Mouse (Mus musculus): Measurements from ENCODE around the gene Otof. TPM values are rescaled to one million over a fixed set of nuclear protein-coding genes. Genes with fewer than 3 reads are reported as not detected.

Gene Otof
- polyA plus RNA-seq (2012; rRNA removed) (0.01 TPM in 2 replicates), polyA plus RNA-seq (2014; fragmentation: Nextera tagmentation; extraction: Ambion mirVana) (not detected in 2 replicates)

DNA sequence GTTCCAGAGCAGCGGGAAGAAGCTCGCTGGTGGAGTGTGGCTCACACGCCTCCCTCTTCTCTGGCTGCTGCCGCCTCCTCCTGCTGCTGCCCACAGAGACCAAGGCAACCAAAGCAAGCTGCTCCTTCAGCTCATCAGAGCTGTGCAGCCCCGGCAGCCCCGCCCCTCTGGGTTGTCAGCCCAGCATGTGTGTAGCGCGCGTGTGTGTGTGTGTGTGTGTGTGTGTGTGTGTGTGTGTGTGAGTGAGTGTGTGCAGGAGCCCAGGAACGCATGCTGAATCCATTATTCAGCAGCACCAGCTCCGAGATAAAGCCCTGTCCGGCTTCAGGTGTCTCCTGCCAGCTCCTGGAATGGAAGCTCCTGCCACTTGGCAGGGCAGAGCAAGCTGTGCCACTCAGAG, at the start of gene Otof:
Gene Otof (minus strand): TSS at position 112 of the 400 bp plus-strand sequence.
- no peaks in the 10 kb centered on the region for H3K36me3 ChIP-seq (replicated peaks; ENCODE audit: control insufficient read depth, insufficient read depth, low read depth)
- peaks cover 10% of the 10 kb centered on the region for H3K27me3 ChIP-seq (ENCODE audit: control insufficient read depth, insufficient read depth, low read length)
- H3K4me1 ChIP-seq (replicated peaks; ENCODE audit: control insufficient read depth in 2 of 2, insufficient read depth in 2 of 2, low read length in 1 of 2): no peaks in the 10 kb centered on the region
- no peak within 1 kb of the TSS for H3K9ac ChIP-seq (replicated peaks)
- H3K27ac ChIP-seq: no peak within 1 kb of the TSS
- DNase-seq (ENCODE audit: low read depth in 3 of 3, low spot score in 3 of 3): no peak
- H3K9me3 ChIP-seq (ENCODE audit: control insufficient read depth, low read length): no peaks in the 10 kb centered on the region
- TF ChIP-seq EP300 (IDR thresholded peaks at IDR 0.05; ENCODE audit: low read depth) (no peak), CTCF (IDR thresholded peaks at IDR 0.05; ENCODE audit: low read depth) (no peak)
- ATAC-seq (ENCODE audit: insufficient read depth): no peak
- H3K4me2 ChIP-seq (ENCODE audit: low read depth): no peak within 1 kb of the TSS
- H3K4me3 ChIP-seq (ENCODE audit: insufficient read depth in 1 of 2, low read depth in 2 of 2, low read length in 2 of 2): no peak within 1 kb of the TSS
- 39% methylated on average over 11 of the region's 12 CpGs for WGBS (ENCODE audit: insufficient replicate concordance)

GRCm38 (mm10) chr5:30497299-30497698, 35.6 kb upstream of the Otof start:
- H3K4me3 ChIP-seq (ENCODE audit: insufficient read depth in 1 of 2, low read depth in 2 of 2, low read length in 2 of 2): no peak overlapping the region
- no peak overlapping the region for H3K4me2 ChIP-seq (ENCODE audit: low read depth)
- no peak for TF ChIP-seq CTCF (IDR thresholded peaks at IDR 0.05; ENCODE audit: low read depth)
- no peak overlapping the region for H3K9ac ChIP-seq (replicated peaks)
- 65% methylated on average over 7 of the region's 7 CpGs for WGBS (ENCODE audit: insufficient replicate concordance)
- ATAC-seq (ENCODE audit: insufficient read depth) (no peak), DNase-seq (ENCODE audit: low read depth in 3 of 3, low spot score in 3 of 3) (no peak)
- H3K9me3 ChIP-seq (ENCODE audit: control insufficient read depth, low read length): no peaks in the 10 kb centered on the region
- no peaks in the 10 kb centered on the region for H3K27me3 ChIP-seq (ENCODE audit: control insufficient read depth, insufficient read depth, low read length)
- no peaks in the 10 kb centered on the region for H3K36me3 ChIP-seq (replicated peaks; ENCODE audit: control insufficient read depth, insufficient read depth, low read depth)
- no peaks in the 10 kb centered on the region for H3K4me1 ChIP-seq (replicated peaks; ENCODE audit: control insufficient read depth in 2 of 2, insufficient read depth in 2 of 2, low read length in 1 of 2)
- H3K27ac ChIP-seq: no peak overlapping the region

DNA sequence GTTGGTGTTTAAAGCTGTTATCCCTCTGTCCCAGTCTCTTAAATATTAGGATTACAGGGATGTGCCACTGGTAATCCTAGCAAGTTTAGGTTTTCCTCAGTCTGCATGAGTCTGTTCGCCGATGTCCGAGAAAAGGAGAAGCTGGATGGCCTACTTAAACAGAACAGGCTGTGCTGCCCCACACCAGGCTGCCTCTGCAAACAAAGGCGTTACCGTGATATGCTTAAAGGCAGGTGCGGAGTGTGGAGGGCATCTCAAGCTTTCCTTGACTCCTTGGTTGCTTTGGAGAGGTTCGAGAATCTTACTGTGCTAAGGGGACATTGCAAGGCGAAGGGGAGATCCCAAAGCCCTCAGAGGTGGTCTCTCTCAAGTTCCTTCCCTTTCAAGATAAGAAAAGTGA, 35.1 kb upstream of the Otof start:
- DNase-seq (ENCODE audit: low read depth in 3 of 3, low spot score in 3 of 3) (no peak), ATAC-seq (ENCODE audit: insufficient read depth) (no peak)
- Histone ChIP-seq H3K9ac (replicated peaks) (no peak overlapping the region), H3K27me3 (ENCODE audit: control insufficient read depth, insufficient read depth, low read length) (no peaks in the 10 kb centered on the region), H3K9me3 (ENCODE audit: control insufficient read depth, low read length) (no peaks in the 10 kb centered on the region), H3K36me3 (replicated peaks; ENCODE audit: control insufficient read depth, insufficient read depth, low read depth) (no peaks in the 10 kb centered on the region), H3K4me2 (ENCODE audit: low read depth) (no peak overlapping the region), H3K4me1 (replicated peaks; ENCODE audit: control insufficient read depth in 2 of 2, insufficient read depth in 2 of 2, low read length in 1 of 2) (no peaks in the 10 kb centered on the region), H3K27ac (no peak overlapping the region), H3K4me3 (ENCODE audit: insufficient read depth in 1 of 2, low read depth in 2 of 2, low read length in 2 of 2) (no peak overlapping the region)
- WGBS (ENCODE audit: insufficient replicate concordance): 63% methylated on average over 8 of the region's 8 CpGs
- TF ChIP-seq CTCF (IDR thresholded peaks at IDR 0.05; ENCODE audit: low read depth) (no peak), EP300 (IDR thresholded peaks at IDR 0.05; ENCODE audit: low read depth) (no peak)

DNA sequence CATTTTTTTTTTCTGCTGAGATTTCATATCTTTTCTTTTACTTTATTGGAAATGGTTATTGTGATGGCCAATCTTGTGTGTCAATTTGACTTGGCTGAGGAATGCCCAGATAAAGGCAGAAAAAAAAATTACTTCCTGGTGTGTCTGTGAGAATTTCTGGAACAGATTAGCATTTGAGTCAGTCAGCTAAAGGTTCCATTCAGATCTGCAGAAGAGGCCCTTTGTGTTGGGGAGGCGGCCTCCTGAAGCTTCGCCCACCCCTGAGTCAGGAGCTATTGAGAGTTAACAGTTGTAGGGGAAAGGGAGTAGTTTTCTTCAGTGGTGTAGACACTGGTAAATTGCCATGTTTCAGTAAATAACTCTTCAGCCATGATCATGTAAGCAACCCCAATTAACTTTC, 33.6 kb upstream of the Otof start:
- 70% methylated on average over 2 of the region's 2 CpGs for WGBS (ENCODE audit: insufficient replicate concordance)
- H3K4me1 ChIP-seq (replicated peaks; ENCODE audit: control insufficient read depth in 2 of 2, insufficient read depth in 2 of 2, low read length in 1 of 2): no peaks in the 10 kb centered on the region
- TF ChIP-seq CTCF (IDR thresholded peaks at IDR 0.05; ENCODE audit: low read depth) (no peak), EP300 (IDR thresholded peaks at IDR 0.05; ENCODE audit: low read depth) (no peak)

DNA sequence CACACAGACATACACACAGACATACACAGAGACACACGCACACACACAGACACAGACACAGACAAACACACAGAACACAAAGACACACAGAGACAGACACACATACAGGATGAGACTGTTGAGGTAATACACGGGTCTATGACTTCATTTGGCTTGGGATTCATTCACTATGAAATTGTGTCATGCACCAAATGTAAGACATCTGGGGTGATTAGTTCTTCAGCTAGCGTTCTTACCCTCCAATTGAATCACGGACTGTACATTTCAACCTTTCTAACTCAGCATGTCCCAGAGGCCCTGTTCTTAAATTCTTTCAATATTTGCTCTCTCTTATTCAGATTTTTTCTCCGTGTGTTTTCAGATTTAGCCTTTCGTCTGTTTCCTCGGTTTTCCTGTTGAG, 32.9 kb upstream of the Otof start:
- H3K27ac ChIP-seq: no peak overlapping the region
- H3K4me3 ChIP-seq (ENCODE audit: insufficient read depth in 1 of 2, low read depth in 2 of 2, low read length in 2 of 2): no peak overlapping the region
- H3K4me2 ChIP-seq (ENCODE audit: low read depth): no peak overlapping the region
- H3K4me1 ChIP-seq (replicated peaks; ENCODE audit: control insufficient read depth in 2 of 2, insufficient read depth in 2 of 2, low read length in 1 of 2): no peaks in the 10 kb centered on the region
- H3K9me3 ChIP-seq (ENCODE audit: control insufficient read depth, low read length): no peaks in the 10 kb centered on the region
- H3K36me3 ChIP-seq (replicated peaks; ENCODE audit: control insufficient read depth, insufficient read depth, low read depth): no peaks in the 10 kb centered on the region
- no peak overlapping the region for H3K9ac ChIP-seq (replicated peaks)
- DNase-seq (ENCODE audit: low read depth in 3 of 3, low spot score in 3 of 3) (no peak), ATAC-seq (ENCODE audit: insufficient read depth) (no peak)
- H3K27me3 ChIP-seq (ENCODE audit: control insufficient read depth, insufficient read depth, low read length): no peaks in the 10 kb centered on the region
- WGBS (ENCODE audit: insufficient replicate concordance): 67% methylated on average over 7 of the region's 7 CpGs
- TF ChIP-seq EP300 (IDR thresholded peaks at IDR 0.05; ENCODE audit: low read depth): no peak
- TF ChIP-seq CTCF (IDR thresholded peaks at IDR 0.05; ENCODE audit: low read depth): no peak

More for the DNA sequence above, 33.6 kb upstream of the Otof start:
- H3K9me3 ChIP-seq (ENCODE audit: control insufficient read depth, low read length): no peaks in the 10 kb centered on the region
- no peak overlapping the region for H3K27ac ChIP-seq
- ATAC-seq (ENCODE audit: insufficient read depth): no peak
- H3K4me2 ChIP-seq (ENCODE audit: low read depth): no peak overlapping the region
- H3K9ac ChIP-seq (replicated peaks): no peak overlapping the region
- H3K36me3 ChIP-seq (replicated peaks; ENCODE audit: control insufficient read depth, insufficient read depth, low read depth): no peaks in the 10 kb centered on the region
- no peaks in the 10 kb centered on the region for H3K27me3 ChIP-seq (ENCODE audit: control insufficient read depth, insufficient read depth, low read length)
- DNase-seq (ENCODE audit: low read depth in 3 of 3, low spot score in 3 of 3): no peak
- no peak overlapping the region for H3K4me3 ChIP-seq (ENCODE audit: insufficient read depth in 1 of 2, low read depth in 2 of 2, low read length in 2 of 2)
